Mouse (Mus musculus) central nervous system, embryonic 14 days (tissue): Measurements from ENCODE around the gene Tuba3b. TPM values are rescaled to one million over a fixed set of nuclear protein-coding genes. Genes with fewer than 3 reads are reported as not detected.

ENCODE experiments used
- polyA plus RNA-seq: library from polyadenylated mRNA; depleted of rRNA; stranded (reverse); fragments of >200 nt; gene quantifications from 2 replicates; pipeline ENCODE4 v1.2.3, GENCODE M21; 2012; rRNA removed

Tuba3b gene
- not detected in 2 replicates for polyA plus RNA-seq

GRCm38 (mm10) chr6:145615666-145616210 is at the start of gene Tuba3b:
Gene Tuba3b, plus strand, starts transcription at chr6:145615757.

GRCm38 (mm10) chr6:145614219-145614618 is 1.3 kb upstream of the Tuba3b start, which contains the start of gene Lmntd1:
Gene Lmntd1, minus strand, starts transcription at chr6:145614319.

Other genes with a start within 250 kb of the Tuba3b start
- gene Lmntd1, start 1.4 kb upstream of the Tuba3b start, polyA plus RNA-seq, result 0.82 and 1.3 TPM in 2 replicates
- 11.9 and 20.1 TPM in 2 replicates for gene Rassf8, start 131.0 kb downstream of the Tuba3b start, polyA plus RNA-seq
- gene Bhlhe41, start 249.8 kb downstream of the Tuba3b start, polyA plus RNA-seq, result 1.5 and 2.4 TPM in 2 replicates